Mouse (Mus musculus): ENCODE results near the gene Prox1. TPM values are rescaled to one million over a fixed set of nuclear protein-coding genes. Genes with fewer than 3 reads are reported as not detected.

Prox1 gene
- not detected for polyA plus RNA-seq (2017; shearing (Covaris generic))

GRCm38 (mm10) chr1:190169911-190170818, at the start of gene Prox1:
TSS of gene Prox1 (minus strand) at chr1:190170714.

Other genes starting within 250 kb of the Prox1 start
- 14.0 TPM for gene Smyd2, start 248.4 kb downstream of the Prox1 start, polyA plus RNA-seq (2017; shearing (Covaris generic))